Mouse (Mus musculus): ENCODE measurements around the gene Fth1. TPM values are rescaled to one million over a fixed set of nuclear protein-coding genes. Genes with fewer than 3 reads are reported as not detected.
"Not testable (repeated sequence)": the region's sequence is repeated elsewhere in the genome, so short reads cannot be mapped to it uniquely, and the experiment has no call there.

Fth1 gene
- polyA plus RNA-seq, 1 experiment from 2014 or later = 1,844 TPM

DNA sequence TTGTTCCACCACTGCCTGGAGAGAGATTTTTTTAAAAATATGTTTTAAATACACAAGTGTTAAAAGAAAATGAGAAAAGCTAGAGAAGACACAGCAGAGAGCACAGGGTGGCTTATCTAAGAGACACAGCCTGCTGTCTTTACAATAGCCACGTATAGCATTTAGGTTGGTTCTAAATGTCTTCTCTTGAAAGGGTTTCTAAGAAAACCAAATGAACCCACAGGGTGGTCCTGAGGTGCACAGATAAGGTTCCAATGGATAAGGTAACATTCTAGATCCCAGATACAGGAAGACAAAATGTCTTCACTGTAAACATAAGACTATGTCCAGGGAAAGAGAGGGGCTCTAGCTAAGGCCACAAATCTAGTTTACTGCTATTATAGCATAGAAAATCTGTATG, 25.0 kb upstream of the Fth1 start:
- WGBS = 85% methylated on average over 1 of the region's 1 CpGs
- H3K36me3 ChIP-seq (replicated peaks; ENCODE audit: control insufficient read depth, insufficient read depth) = no peaks in the 10 kb centered on the region
- no peaks in the 10 kb centered on the region for H3K4me1 ChIP-seq (replicated peaks; ENCODE audit: control insufficient read depth, insufficient read depth, low read length)
- H3K27ac ChIP-seq = no peak overlapping the region
- ATAC-seq (ENCODE audit: low FRiP score) (no peak), DNase-seq (ENCODE audit: low spot score) (no peak)
- no peaks in the 10 kb centered on the region for H3K9me3 ChIP-seq (ENCODE audit: control insufficient read depth, low read length)
- no peak overlapping the region for H3K9ac ChIP-seq
- no peak overlapping the region for H3K4me3 ChIP-seq (replicated peaks; ENCODE audit: low read length)
- no peaks in the 10 kb centered on the region for H3K27me3 ChIP-seq (ENCODE audit: control insufficient read depth, insufficient read depth, low read length)
- H3K4me2 ChIP-seq (replicated peaks) = no peak overlapping the region

GRCm38 (mm10) chr19:9956624-9957388, 23.6 kb upstream of the Fth1 start:
- no peak for DNase-seq (ENCODE audit: low spot score)
- Histone ChIP-seq H3K27ac (no peak overlapping the region), H3K4me1 (replicated peaks; ENCODE audit: control insufficient read depth, insufficient read depth, low read length) (no peaks in the 10 kb centered on the region), H3K9me3 (ENCODE audit: control insufficient read depth, low read length) (no peaks in the 10 kb centered on the region), H3K9ac (no peak overlapping the region), H3K4me3 (replicated peaks; ENCODE audit: low read length) (no peak overlapping the region), H3K36me3 (replicated peaks; ENCODE audit: control insufficient read depth, insufficient read depth) (no peaks in the 10 kb centered on the region), H3K27me3 (ENCODE audit: control insufficient read depth, insufficient read depth, low read length) (no peaks in the 10 kb centered on the region), H3K4me2 (replicated peaks) (no peak overlapping the region)
- ATAC-seq (ENCODE audit: low FRiP score) = no peak
- 74% methylated on average over 4 of the region's 4 CpGs for WGBS

GRCm38 (mm10) chr19:9957965-9958364, 22.4 kb upstream of the Fth1 start:
- H3K4me1 ChIP-seq (replicated peaks; ENCODE audit: control insufficient read depth, insufficient read depth, low read length) = no peaks in the 10 kb centered on the region
- WGBS = 87% methylated on average over 5 of the region's 5 CpGs
- ATAC-seq (ENCODE audit: low FRiP score) (no peak), DNase-seq (ENCODE audit: low spot score) (no peak)
- no peak overlapping the region for H3K9ac ChIP-seq
- no peaks in the 10 kb centered on the region for H3K9me3 ChIP-seq (ENCODE audit: control insufficient read depth, low read length)
- no peak overlapping the region for H3K27ac ChIP-seq
- H3K27me3 ChIP-seq (ENCODE audit: control insufficient read depth, insufficient read depth, low read length) = no peaks in the 10 kb centered on the region
- H3K4me3 ChIP-seq (replicated peaks; ENCODE audit: low read length) = no peak overlapping the region
- no peaks in the 10 kb centered on the region for H3K36me3 ChIP-seq (replicated peaks; ENCODE audit: control insufficient read depth, insufficient read depth)
- no peak overlapping the region for H3K4me2 ChIP-seq (replicated peaks)

GRCm38 (mm10) chr19:9960769-9961168, 19.6 kb upstream of the Fth1 start:
- Histone ChIP-seq H3K27me3 (ENCODE audit: control insufficient read depth, insufficient read depth, low read length) (no peaks in the 10 kb centered on the region), H3K4me2 (replicated peaks) (no peak overlapping the region), H3K4me1 (replicated peaks; ENCODE audit: control insufficient read depth, insufficient read depth, low read length) (no peaks in the 10 kb centered on the region), H3K9ac (no peak overlapping the region), H3K27ac (no peak overlapping the region), H3K36me3 (replicated peaks; ENCODE audit: control insufficient read depth, insufficient read depth) (no peaks in the 10 kb centered on the region), H3K4me3 (replicated peaks; ENCODE audit: low read length) (no peak overlapping the region), H3K9me3 (ENCODE audit: control insufficient read depth, low read length) (no peaks in the 10 kb centered on the region)
- 81% methylated on average over 5 of the region's 5 CpGs for WGBS
- DNase-seq (ENCODE audit: low spot score) = no peak
- ATAC-seq (ENCODE audit: low FRiP score) = no peak

- H3K4me3 ChIP-seq (replicated peaks; ENCODE audit: low read length) = no peak overlapping the region
- 31% methylated on average over 7 of the region's 7 CpGs for WGBS
- ATAC-seq (ENCODE audit: low FRiP score) = no peak
- no peak for DNase-seq (ENCODE audit: low spot score)
- H3K4me1 ChIP-seq (replicated peaks; ENCODE audit: control insufficient read depth, insufficient read depth, low read length) = no peaks in the 10 kb centered on the region
- H3K27ac ChIP-seq = no peak overlapping the region
- no peak overlapping the region for H3K4me2 ChIP-seq (replicated peaks)
- H3K36me3 ChIP-seq (replicated peaks; ENCODE audit: control insufficient read depth, insufficient read depth) = no peaks in the 10 kb centered on the region
- H3K9ac ChIP-seq = no peak overlapping the region
- no peaks in the 10 kb centered on the region for H3K27me3 ChIP-seq (ENCODE audit: control insufficient read depth, insufficient read depth, low read length)
- H3K9me3 ChIP-seq (ENCODE audit: control insufficient read depth, low read length) = no peaks in the 10 kb centered on the region
Measured at GRCm38 (mm10) chr19:9964205-9964916, 16.0 kb upstream of the Fth1 start.

- H3K4me3 ChIP-seq (replicated peaks; ENCODE audit: low read length) = no peak overlapping the region
- DNase-seq (ENCODE audit: low spot score) (no peak), ATAC-seq (ENCODE audit: low FRiP score) (no peak)
- no peak overlapping the region for H3K9ac ChIP-seq
- 57% methylated on average over 2 of the region's 2 CpGs for WGBS
- H3K4me2 ChIP-seq (replicated peaks) = no peak overlapping the region
- no peaks in the 10 kb centered on the region for H3K4me1 ChIP-seq (replicated peaks; ENCODE audit: control insufficient read depth, insufficient read depth, low read length)
- no peak overlapping the region for H3K27ac ChIP-seq
- no peaks in the 10 kb centered on the region for H3K9me3 ChIP-seq (ENCODE audit: control insufficient read depth, low read length)
- no peaks in the 10 kb centered on the region for H3K27me3 ChIP-seq (ENCODE audit: control insufficient read depth, insufficient read depth, low read length)
- H3K36me3 ChIP-seq (replicated peaks; ENCODE audit: control insufficient read depth, insufficient read depth) = no peaks in the 10 kb centered on the region
Measured at GRCm38 (mm10) chr19:9966096-9966867, 14.1 kb upstream of the Fth1 start.

DNA sequence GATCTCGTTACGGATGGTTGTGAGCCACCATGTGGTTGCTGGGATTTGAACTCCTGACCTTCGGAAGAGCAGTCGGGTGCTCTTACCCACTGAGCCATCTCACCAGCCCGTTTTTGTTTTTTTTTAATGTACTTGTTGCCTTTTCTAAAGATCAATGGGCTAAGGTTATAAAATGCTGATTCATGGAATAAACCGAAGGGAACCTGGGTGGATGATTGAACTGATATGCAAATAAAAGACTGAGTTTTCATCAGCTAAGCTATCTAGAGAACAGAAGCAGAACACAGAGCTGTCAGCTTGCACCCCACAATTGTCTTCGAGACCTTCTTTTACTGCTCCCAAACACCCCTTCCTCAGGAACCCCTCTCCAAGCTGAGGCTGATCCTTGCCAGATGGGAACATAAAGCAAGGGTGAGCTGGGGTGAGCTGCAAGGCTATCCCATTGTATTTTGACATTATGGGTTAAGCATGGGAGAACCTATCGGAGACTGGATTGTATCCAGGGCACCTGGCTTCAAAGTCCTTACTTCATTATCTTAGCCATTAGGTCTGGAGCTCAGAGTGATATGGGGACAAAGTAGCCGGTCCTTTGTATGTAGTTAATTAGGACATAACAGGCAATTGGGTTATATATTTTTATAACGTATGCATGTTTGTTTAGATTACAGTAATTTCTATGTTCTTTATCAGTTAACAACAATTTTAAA, 12.2 kb upstream of the Fth1 start:
- ATAC-seq (ENCODE audit: low FRiP score) (no peak), DNase-seq (ENCODE audit: low spot score) (no peak)
- WGBS = 78% methylated on average over 8 of the region's 10 CpGs
- Histone ChIP-seq H3K36me3 (replicated peaks; ENCODE audit: control insufficient read depth, insufficient read depth) (no peaks in the 10 kb centered on the region), H3K27ac (no peak overlapping the region), H3K4me2 (replicated peaks) (no peak overlapping the region), H3K4me1 (replicated peaks; ENCODE audit: control insufficient read depth, insufficient read depth, low read length) (no peaks in the 10 kb centered on the region), H3K4me3 (replicated peaks; ENCODE audit: low read length) (no peak overlapping the region), H3K9ac (no peak overlapping the region), H3K9me3 (ENCODE audit: control insufficient read depth, low read length) (no peaks in the 10 kb centered on the region), H3K27me3 (ENCODE audit: control insufficient read depth, insufficient read depth, low read length) (no peaks in the 10 kb centered on the region)

DNA sequence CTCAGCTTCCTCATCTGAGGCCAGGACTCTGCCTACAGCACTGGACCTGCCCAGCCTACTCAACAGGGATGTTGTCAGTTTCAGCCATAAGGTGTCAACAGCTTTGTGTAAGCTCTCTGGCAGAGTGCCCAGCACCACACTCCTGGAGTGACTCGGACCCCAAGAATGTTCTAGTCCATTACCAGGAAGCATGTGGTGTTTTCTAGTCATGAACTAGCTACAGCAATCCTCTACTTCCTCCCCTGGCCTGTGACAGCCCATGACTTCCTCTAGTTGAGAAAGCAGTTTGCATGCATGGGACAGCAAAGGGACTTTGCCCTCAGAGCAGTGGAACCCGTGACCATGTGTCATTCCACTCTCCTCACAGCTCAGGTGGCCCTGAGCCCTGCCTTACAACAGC, 5.5 kb upstream of the Fth1 start:
- H3K36me3 ChIP-seq (replicated peaks; ENCODE audit: control insufficient read depth, insufficient read depth); ATAC-seq (ENCODE audit: low FRiP score); H3K4me3 ChIP-seq (replicated peaks; ENCODE audit: low read length); H3K9ac ChIP-seq; H3K27ac ChIP-seq; H3K4me1 ChIP-seq (replicated peaks; ENCODE audit: control insufficient read depth, insufficient read depth, low read length); H3K27me3 ChIP-seq (ENCODE audit: control insufficient read depth, insufficient read depth, low read length); H3K4me2 ChIP-seq (replicated peaks); H3K9me3 ChIP-seq (ENCODE audit: control insufficient read depth, low read length); DNase-seq (ENCODE audit: low spot score): not testable (repeated sequence)
- WGBS = 68% methylated on average over 2 of the region's 2 CpGs

DNA sequence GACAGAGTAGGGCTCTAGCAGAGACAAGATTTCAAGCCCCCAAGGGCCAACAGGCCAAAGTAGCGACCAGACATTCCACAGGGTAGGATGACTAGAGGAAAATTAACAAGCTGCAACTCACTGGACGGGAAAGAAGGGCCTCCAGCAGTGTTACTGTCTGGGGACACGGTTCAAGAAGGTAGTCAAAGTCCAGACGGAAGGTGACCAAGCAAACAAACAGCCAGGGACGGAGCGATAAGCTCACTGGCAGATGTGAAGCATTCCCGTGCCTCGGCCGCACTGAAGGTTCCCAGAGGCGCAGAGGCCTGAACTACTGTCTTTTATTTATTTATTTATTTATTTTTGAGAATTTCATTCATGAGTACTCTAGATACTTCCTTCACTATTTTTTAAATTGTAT, 3.3 kb upstream of the Fth1 start:
- H3K4me2 ChIP-seq (replicated peaks) = no peak overlapping the region
- H3K27me3 ChIP-seq (ENCODE audit: control insufficient read depth, insufficient read depth, low read length) = no peaks in the 10 kb centered on the region
- 0 out of 2 replicates have a peak, but pooled peaks cover 6% of the 10 kb centered on the region for H3K4me1 ChIP-seq (replicated peaks; ENCODE audit: control insufficient read depth, insufficient read depth, low read length)
- no peak for ATAC-seq (ENCODE audit: low FRiP score)
- no peak overlapping the region for H3K9ac ChIP-seq
- H3K4me3 ChIP-seq (replicated peaks; ENCODE audit: low read length) = no peak overlapping the region
- WGBS = 85% methylated on average over 10 of the region's 10 CpGs
- no peak overlapping the region for H3K27ac ChIP-seq
- DNase-seq (ENCODE audit: low spot score) = no peak
- no peaks in the 10 kb centered on the region for H3K9me3 ChIP-seq (ENCODE audit: control insufficient read depth, low read length)
- no peaks in the 10 kb centered on the region for H3K36me3 ChIP-seq (replicated peaks; ENCODE audit: control insufficient read depth, insufficient read depth)

Measured in hindbrain, embryonic 14.5 days (tissue).